Mouse (Mus musculus): ENCODE results near the gene Afg1l. TPM values are rescaled to one million over a fixed set of nuclear protein-coding genes. Genes with fewer than 3 reads are reported as not detected.
A peak's percentile ranks its signal among the peaks of the same experiment; 100 is the strongest.

The Afg1l gene
- polyA plus RNA-seq, 1 experiment from 2014 or later, result 9.2 TPM

- Histone ChIP-seq H3K4me2 (ENCODE audit: low read length) (no peak overlapping the region), H3K27ac (ENCODE audit: low read length) (no peak overlapping the region), H3K4me1 (ENCODE audit: control insufficient read depth, insufficient read depth, low read length) (no peaks in the 10 kb centered on the region), H3K9me3 (replicated peaks; ENCODE audit: control insufficient read depth, low read length, poor library complexity, severe bottlenecking) (no peaks in the 10 kb centered on the region), H3K9ac (ENCODE audit: low read depth, low read length) (no peak overlapping the region), H3K36me3 (ENCODE audit: control insufficient read depth, insufficient read depth, low read length) (no peaks in the 10 kb centered on the region), H3K4me3 (ENCODE audit: low read depth, low read length) (no peak overlapping the region), H3K27me3 (ENCODE audit: control insufficient read depth, insufficient read depth, low read depth, low read length) (no peaks in the 10 kb centered on the region)
- ATAC-seq, result no peak
- 40% methylated on average over 3 of the region's 3 CpGs for WGBS
Observed at GRCm38 (mm10) chr10:42355980-42356379, 122.4 kb downstream of the Afg1l start.

DNA sequence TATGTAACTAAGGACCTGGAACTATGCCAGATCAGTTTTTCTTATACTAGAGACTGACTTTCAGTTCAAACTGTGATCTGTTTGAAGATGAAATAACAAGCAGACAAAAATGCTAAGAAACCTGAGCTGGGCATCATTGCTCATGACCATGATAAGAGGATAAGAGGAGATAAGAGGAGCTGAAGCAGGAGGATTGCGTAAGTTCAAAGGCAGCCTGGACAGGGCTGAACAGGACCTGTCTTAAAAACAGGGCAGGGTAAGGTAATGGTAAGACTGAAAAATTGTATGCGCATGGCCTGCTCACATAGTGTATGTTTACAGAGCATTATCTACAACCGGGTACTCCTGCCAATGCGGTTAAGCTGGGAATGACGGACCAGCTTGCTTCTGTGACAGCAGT lies 130.4 kb downstream of the Afg1l start:
- Histone ChIP-seq H3K27ac (ENCODE audit: low read length) (no peak overlapping the region), H3K27me3 (ENCODE audit: control insufficient read depth, insufficient read depth, low read depth, low read length) (no peaks in the 10 kb centered on the region), H3K4me3 (ENCODE audit: low read depth, low read length) (no peak overlapping the region), H3K9ac (ENCODE audit: low read depth, low read length) (no peak overlapping the region), H3K4me2 (ENCODE audit: low read length) (no peak overlapping the region), H3K9me3 (replicated peaks; ENCODE audit: control insufficient read depth, low read length, poor library complexity, severe bottlenecking) (no peaks in the 10 kb centered on the region), H3K36me3 (ENCODE audit: control insufficient read depth, insufficient read depth, low read length) (no peaks in the 10 kb centered on the region), H3K4me1 (ENCODE audit: control insufficient read depth, insufficient read depth, low read length) (peaks cover 9% of the 10 kb centered on the region)
- 68% methylated on average over 5 of the region's 5 CpGs for WGBS
- no peak for ATAC-seq

DNA sequence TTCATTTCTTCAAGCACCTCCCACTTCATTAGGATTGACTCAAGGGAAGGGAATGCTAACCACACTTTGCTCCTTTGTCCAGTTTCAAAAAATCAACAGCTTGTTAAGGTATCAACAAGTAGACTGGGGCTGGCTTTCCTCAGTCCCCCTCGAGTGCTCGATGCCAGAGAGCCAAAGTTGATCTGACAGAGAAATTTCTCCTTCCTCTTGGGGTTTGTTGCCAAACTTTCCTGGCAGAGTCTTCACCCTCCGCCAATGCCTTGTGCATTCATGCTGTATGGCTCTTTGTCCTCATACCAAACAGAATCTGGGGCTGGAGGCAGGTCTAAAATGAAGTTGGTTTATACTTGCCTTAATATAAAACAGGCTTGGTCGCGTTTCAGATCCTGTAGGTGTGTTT lies 131.2 kb downstream of the Afg1l start:
- Histone ChIP-seq H3K36me3 (ENCODE audit: control insufficient read depth, insufficient read depth, low read length) (no peaks in the 10 kb centered on the region), H3K4me1 (ENCODE audit: control insufficient read depth, insufficient read depth, low read length) (peaks cover 9% of the 10 kb centered on the region), H3K4me3 (ENCODE audit: low read depth, low read length) (no peak overlapping the region), H3K27me3 (ENCODE audit: control insufficient read depth, insufficient read depth, low read depth, low read length) (no peaks in the 10 kb centered on the region), H3K9me3 (replicated peaks; ENCODE audit: control insufficient read depth, low read length, poor library complexity, severe bottlenecking) (no peaks in the 10 kb centered on the region), H3K9ac (ENCODE audit: low read depth, low read length) (no peak overlapping the region), H3K27ac (ENCODE audit: low read length) (no peak overlapping the region), H3K4me2 (ENCODE audit: low read length) (no peak overlapping the region)
- no peak for ATAC-seq
- WGBS, result 59% methylated on average over 5 of the region's 5 CpGs

DNA sequence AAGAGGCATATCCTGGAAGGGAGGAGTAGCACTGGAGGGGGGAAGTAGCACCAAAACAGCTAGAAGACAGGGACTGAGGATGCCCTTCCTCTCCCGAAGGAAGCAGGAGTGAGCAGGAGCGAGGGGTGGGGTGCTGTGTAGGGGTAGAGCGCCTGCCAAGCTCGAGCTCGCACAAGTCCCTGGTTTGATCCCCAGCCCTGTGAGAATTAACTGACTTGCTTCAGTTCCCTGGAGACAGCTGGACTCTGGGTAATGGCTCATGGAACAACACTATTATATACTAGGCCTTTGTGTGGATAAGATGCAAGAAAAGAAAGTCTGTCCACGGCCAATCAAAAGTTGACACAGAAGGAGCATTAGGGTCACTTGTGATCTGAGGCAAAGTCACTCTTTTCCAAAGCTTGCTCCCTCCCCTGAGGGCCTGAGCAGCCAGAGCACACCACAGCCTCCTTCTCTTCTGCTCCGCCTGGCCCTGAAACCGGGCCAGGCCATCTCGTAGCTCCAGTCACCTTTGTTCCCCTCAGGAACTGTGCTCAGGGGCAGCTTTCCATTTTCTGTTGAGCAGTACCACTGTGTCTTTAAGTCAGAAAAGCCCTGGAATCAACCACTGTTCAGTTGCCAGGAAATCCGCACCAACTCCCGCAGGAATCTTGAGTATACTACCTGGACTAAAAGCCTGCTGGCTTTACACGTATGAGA lies 132.0 kb downstream of the Afg1l start:
- no peaks in the 10 kb centered on the region for H3K9me3 ChIP-seq (replicated peaks; ENCODE audit: control insufficient read depth, low read length, poor library complexity, severe bottlenecking)
- WGBS, result 34% methylated on average over 12 of the region's 12 CpGs
- ATAC-seq, result peak; percentile 28; the same call in 1 of the 2 replicates
- peaks cover 9% of the 10 kb centered on the region for H3K4me1 ChIP-seq (ENCODE audit: control insufficient read depth, insufficient read depth, low read length)
- no peak overlapping the region for H3K9ac ChIP-seq (ENCODE audit: low read depth, low read length)
- H3K4me2 ChIP-seq (ENCODE audit: low read length), result no peak overlapping the region
- no peaks in the 10 kb centered on the region for H3K36me3 ChIP-seq (ENCODE audit: control insufficient read depth, insufficient read depth, low read length)
- H3K27ac ChIP-seq (ENCODE audit: low read length), result peak overlapping the region; percentile 42
- H3K27me3 ChIP-seq (ENCODE audit: control insufficient read depth, insufficient read depth, low read depth, low read length), result no peaks in the 10 kb centered on the region
- no peak overlapping the region for H3K4me3 ChIP-seq (ENCODE audit: low read depth, low read length)

GRCm38 (mm10) chr10:42342714-42343113 lies 135.7 kb downstream of the Afg1l start:
- 94% methylated on average over 5 of the region's 5 CpGs for WGBS
- H3K36me3 ChIP-seq (ENCODE audit: control insufficient read depth, insufficient read depth, low read length), result no peaks in the 10 kb centered on the region

DNA sequence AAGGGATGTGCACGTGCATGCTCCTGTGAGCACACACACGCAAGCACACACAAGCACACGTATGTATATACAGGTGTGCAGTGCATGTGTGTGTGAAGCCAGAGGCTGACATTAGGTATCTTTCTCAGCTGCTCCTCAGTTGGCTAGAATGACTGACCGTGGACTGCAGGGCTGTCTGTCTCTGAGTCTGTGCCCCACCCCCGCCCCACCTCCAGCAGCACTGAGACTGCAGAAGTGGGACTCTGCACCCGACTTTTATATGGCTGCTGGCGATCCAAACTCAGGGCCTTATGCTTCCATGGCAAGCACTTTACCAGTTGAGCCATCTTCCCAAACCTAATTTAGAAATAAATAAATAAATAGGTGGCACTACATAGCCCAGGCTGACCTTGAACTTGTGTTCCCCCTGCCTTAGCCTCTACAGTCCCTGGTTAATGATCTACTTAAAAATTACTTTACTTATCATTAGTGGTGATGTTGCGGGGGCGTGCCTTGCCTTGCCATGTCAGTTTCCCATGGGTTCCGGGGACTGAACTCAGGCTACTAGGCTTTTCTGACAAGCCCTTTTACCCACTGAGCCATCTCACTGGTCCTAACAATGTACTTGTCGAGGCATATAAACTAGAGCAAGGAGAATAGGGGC lies 136.4 kb downstream of the Afg1l start:
- no peaks in the 10 kb centered on the region for H3K9me3 ChIP-seq (replicated peaks; ENCODE audit: control insufficient read depth, low read length, poor library complexity, severe bottlenecking)
- no peak for ATAC-seq
- H3K27ac ChIP-seq (ENCODE audit: low read length), result no peak overlapping the region
- H3K4me1 ChIP-seq (ENCODE audit: control insufficient read depth, insufficient read depth, low read length), result peaks cover 32% of the 10 kb centered on the region
- 79% methylated on average over 11 of the region's 11 CpGs for WGBS
- H3K27me3 ChIP-seq (ENCODE audit: control insufficient read depth, insufficient read depth, low read depth, low read length), result peaks cover 4% of the 10 kb centered on the region; the same call in 1 of the 2 replicates
- H3K9ac ChIP-seq (ENCODE audit: low read depth, low read length), result no peak overlapping the region
- no peak overlapping the region for H3K4me3 ChIP-seq (ENCODE audit: low read depth, low read length)
- no peaks in the 10 kb centered on the region for H3K36me3 ChIP-seq (ENCODE audit: control insufficient read depth, insufficient read depth, low read length)
- no peak overlapping the region for H3K4me2 ChIP-seq (ENCODE audit: low read length)

More at GRCm38 (mm10) chr10:42342714-42343113, 135.7 kb downstream of the Afg1l start:
- no peaks in the 10 kb centered on the region for H3K9me3 ChIP-seq (replicated peaks; ENCODE audit: control insufficient read depth, low read length, poor library complexity, severe bottlenecking)
- H3K27ac ChIP-seq (ENCODE audit: low read length), result no peak overlapping the region
- no peaks in the 10 kb centered on the region for H3K27me3 ChIP-seq (ENCODE audit: control insufficient read depth, insufficient read depth, low read depth, low read length)
- peaks cover 37% of the 10 kb centered on the region for H3K4me1 ChIP-seq (ENCODE audit: control insufficient read depth, insufficient read depth, low read length)
- H3K4me2 ChIP-seq (ENCODE audit: low read length), result no peak overlapping the region
- H3K4me3 ChIP-seq (ENCODE audit: low read depth, low read length), result no peak overlapping the region
- no peak overlapping the region for H3K9ac ChIP-seq (ENCODE audit: low read depth, low read length)
- no peak for ATAC-seq

DNA sequence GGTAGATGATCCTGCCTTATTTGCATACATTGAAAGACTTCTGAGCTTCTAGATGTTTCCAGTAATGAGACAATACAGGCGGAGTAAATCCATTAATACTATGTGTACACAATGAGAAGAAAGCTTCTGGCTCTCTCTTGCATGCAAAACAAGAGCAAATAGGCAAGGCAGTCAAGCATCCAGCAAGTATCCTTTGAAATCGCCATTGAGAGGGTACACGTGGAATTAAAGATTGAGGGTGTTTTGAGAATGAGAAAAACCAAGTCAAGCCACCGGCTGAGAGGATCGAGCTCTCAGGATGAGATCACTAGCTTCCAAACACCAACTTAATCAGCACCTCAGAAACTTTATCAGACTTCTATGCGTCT lies 138.0 kb downstream of the Afg1l start:
- ATAC-seq, result 0 out of 2 replicates have a peak, but pooled peaks have one; percentile 9
- Histone ChIP-seq H3K4me3 (ENCODE audit: low read depth, low read length) (no peak overlapping the region), H3K27me3 (ENCODE audit: control insufficient read depth, insufficient read depth, low read depth, low read length) (peaks cover 6% of the 10 kb centered on the region; the same call in 1 of the 2 replicates), H3K9me3 (replicated peaks; ENCODE audit: control insufficient read depth, low read length, poor library complexity, severe bottlenecking) (no peaks in the 10 kb centered on the region), H3K4me1 (ENCODE audit: control insufficient read depth, insufficient read depth, low read length) (peaks cover 27% of the 10 kb centered on the region), H3K9ac (ENCODE audit: low read depth, low read length) (no peak overlapping the region), H3K27ac (ENCODE audit: low read length) (peak overlapping the region; percentile 58; the same call in 1 of the 2 replicates), H3K4me2 (ENCODE audit: low read length) (no peak overlapping the region), H3K36me3 (ENCODE audit: control insufficient read depth, insufficient read depth, low read length) (no peaks in the 10 kb centered on the region)
- 12% methylated on average over 6 of the region's 6 CpGs for WGBS

DNA sequence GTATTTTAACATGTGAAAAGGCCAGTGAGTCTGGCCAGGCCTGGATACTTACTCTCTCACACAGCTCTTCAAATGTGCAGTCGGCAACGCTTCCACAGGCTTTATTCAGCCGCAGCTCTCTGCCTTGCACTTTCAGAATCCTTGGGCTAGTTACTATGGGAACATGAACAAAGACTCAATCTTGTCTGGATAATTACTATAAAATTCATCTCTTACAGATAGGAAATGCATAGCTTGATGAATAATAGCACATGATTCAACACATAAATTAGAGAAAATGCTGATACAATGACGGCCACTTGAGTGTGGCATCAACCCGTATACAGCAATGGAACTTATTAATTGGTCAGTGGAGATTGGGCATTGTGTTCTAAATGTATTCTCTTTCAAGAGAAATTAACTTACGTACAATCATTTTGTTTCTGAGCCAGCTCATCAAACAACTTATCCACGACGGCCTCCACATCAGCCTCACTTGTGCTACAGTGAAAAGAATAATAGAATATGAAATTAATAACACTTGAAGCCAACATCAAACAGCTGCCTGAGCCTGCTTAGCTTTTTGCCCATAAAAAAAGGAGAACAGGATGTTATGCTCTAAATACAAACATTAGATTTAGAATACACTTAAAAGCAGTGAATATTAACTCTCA lies 138.5 kb downstream of the Afg1l start:
- H3K4me2 ChIP-seq (ENCODE audit: low read length), result peak overlapping the region; percentile 23; the same call in 1 of the 2 replicates

GRCm38 (mm10) chr10:42338456-42338855 lies 139.9 kb downstream of the Afg1l start:
- Histone ChIP-seq H3K36me3 (ENCODE audit: control insufficient read depth, insufficient read depth, low read length) (no peaks in the 10 kb centered on the region), H3K9ac (ENCODE audit: low read depth, low read length) (no peak overlapping the region), H3K27ac (ENCODE audit: low read length) (0 out of 2 replicates have a peak overlapping the region, but pooled peaks have one; percentile 7), H3K4me2 (ENCODE audit: low read length) (no peak overlapping the region), H3K9me3 (replicated peaks; ENCODE audit: control insufficient read depth, low read length, poor library complexity, severe bottlenecking) (no peaks in the 10 kb centered on the region), H3K4me1 (ENCODE audit: control insufficient read depth, insufficient read depth, low read length) (peaks cover 27% of the 10 kb centered on the region), H3K27me3 (ENCODE audit: control insufficient read depth, insufficient read depth, low read depth, low read length) (peaks cover 6% of the 10 kb centered on the region; the same call in 1 of the 2 replicates), H3K4me3 (ENCODE audit: low read depth, low read length) (no peak overlapping the region)
- WGBS, result 28% methylated on average over 9 of the region's 9 CpGs
- ATAC-seq, result no peak

More for the DNA sequence above, 138.5 kb downstream of the Afg1l start:
- ATAC-seq, result peak; percentile 84
- H3K9me3 ChIP-seq (replicated peaks; ENCODE audit: control insufficient read depth, low read length, poor library complexity, severe bottlenecking), result no peaks in the 10 kb centered on the region
- H3K27ac ChIP-seq (ENCODE audit: low read length), result peak overlapping the region; percentile 67
- H3K36me3 ChIP-seq (ENCODE audit: control insufficient read depth, insufficient read depth, low read length), result no peaks in the 10 kb centered on the region
- peaks cover 6% of the 10 kb centered on the region; the same call in 1 of the 2 replicates for H3K27me3 ChIP-seq (ENCODE audit: control insufficient read depth, insufficient read depth, low read depth, low read length)
- no peak overlapping the region for H3K4me3 ChIP-seq (ENCODE audit: low read depth, low read length)
- H3K4me1 ChIP-seq (ENCODE audit: control insufficient read depth, insufficient read depth, low read length), result peaks cover 27% of the 10 kb centered on the region
- H3K9ac ChIP-seq (ENCODE audit: low read depth, low read length), result no peak overlapping the region
- 12% methylated on average over 8 of the region's 8 CpGs for WGBS
